Mouse (Mus musculus) MEL (cell line): ENCODE measurements around the gene Rapgef4. TPM values are rescaled to one million over a fixed set of nuclear protein-coding genes. Genes with fewer than 3 reads are reported as not detected.

Experiments
- DNase-seq: peaks from one replicate; pipeline ENCODE4 v3.0.0; 2011; ENCODE audit warnings: low read depth, low spot score
- H3K27ac ChIP-seq: 2 replicates; pipeline ENCODE4 v1.5.1; 2012; ENCODE audit warnings: low read depth, mild to moderate bottlenecking, control low read depth, low read length, moderate library complexity; ENCODE audit not compliant: control insufficient read depth
- H3K27me3 ChIP-seq, 2 experiments: fragments of 150-350 bp in 1 of 2; sonication (generic) in 1 of 2; 2 replicates each; pipeline ENCODE4 v1.6.1; 2012; ENCODE audit warnings: low read length in 2 of 2, mild to moderate bottlenecking in 2 of 2, improper control_type of control experiment in 1 of 2, moderate library complexity in 1 of 2; ENCODE audit not compliant: insufficient read depth in 2 of 2, control insufficient read depth in 1 of 2
- H3K36me3 ChIP-seq, 2 experiments: 2 replicates each; pipeline ENCODE4 v1.6.1; 2012 to 2014; ENCODE audit warnings: low read length in 2 of 2, improper control_type of control experiment in 1 of 2, inconsistent platforms in 1 of 2, mild to moderate bottlenecking in 1 of 2; ENCODE audit not compliant: insufficient read depth in 2 of 2, control insufficient read depth in 1 of 2
- H3K4me1 ChIP-seq, 2 experiments: fragments of 150-350 bp in 1 of 2; sonication (generic) in 1 of 2; 2 replicates each; pipeline ENCODE4 v1.6.1; 2012; ENCODE audit warnings: low read length in 2 of 2, improper control_type of control experiment in 1 of 2, mild to moderate bottlenecking in 1 of 2; ENCODE audit not compliant: insufficient read depth in 2 of 2, control insufficient read depth in 1 of 2
- H3K4me3 ChIP-seq, 2 experiments: fragments of 150-350 bp in 1 of 2; sonication (generic) in 1 of 2; 2 replicates each; pipeline ENCODE4 v1.5.1; 2012; ENCODE audit warnings: low read depth in 2 of 2, low read length in 2 of 2, mild to moderate bottlenecking in 2 of 2, moderate library complexity in 2 of 2, control low read depth in 1 of 2, improper control_type of control experiment in 1 of 2; ENCODE audit not compliant: control insufficient read depth in 1 of 2, insufficient read depth in 1 of 2
- H3K79me2 ChIP-seq: 2 replicates; pipeline ENCODE4 v1.6.1; 2012; ENCODE audit warnings: mild to moderate bottlenecking, low read length, moderate library complexity; ENCODE audit not compliant: control insufficient read depth, poor library complexity, insufficient read depth
- H3K9ac ChIP-seq: 2 replicates; pipeline ENCODE4 v1.6.1; 2012; ENCODE audit warnings: low read depth, mild to moderate bottlenecking, control low read depth, low read length, moderate library complexity; ENCODE audit not compliant: control insufficient read depth, poor library complexity, severe bottlenecking
- H3K9me3 ChIP-seq: fragments of 150-350 bp; sonication (generic); replicated peaks from 2 replicates; pipeline ENCODE4 v1.6.1; 2012; ENCODE audit warnings: mild to moderate bottlenecking, low read length, improper control_type of control experiment, moderate library complexity; ENCODE audit not compliant: insufficient read depth
- BHLHE40 ChIP-seq: IDR thresholded peaks from 2 replicates; pipeline ENCODE4 v1.6.1; 2012; ENCODE audit warnings: low read depth, mild to moderate bottlenecking, inconsistent platforms, low read length, improper control_type of control experiment, borderline replicate concordance
- CHD1 ChIP-seq: IDR thresholded peaks from 2 replicates; pipeline ENCODE4 v1.6.1; 2012; ENCODE audit warnings: low read depth, mild to moderate bottlenecking, inconsistent platforms, low read length, improper control_type of control experiment
- CHD2 ChIP-seq: IDR thresholded peaks from 2 replicates; pipeline ENCODE4 v1.6.1; 2011; ENCODE audit warnings: low read length, improper control_type of control experiment
- GATA1 ChIP-seq: IDR thresholded peaks from 2 replicates; pipeline ENCODE4 v1.6.1; 2011; ENCODE audit warnings: low read depth, low read length, improper control_type of control experiment
- KAT2A ChIP-seq: conservative IDR thresholded peaks from 2 replicates; pipeline ENCODE4 v1.6.1; 2012; ENCODE audit warnings: low read depth, low read length, improper control_type of control experiment, inconsistent platforms
- MAX ChIP-seq: IDR thresholded peaks from 2 replicates; pipeline ENCODE4 v1.6.1; 2011; ENCODE audit warnings: low read length, improper control_type of control experiment
- MYB ChIP-seq: IDR thresholded peaks from 2 replicates; pipeline ENCODE4 v1.6.1; 2011; ENCODE audit warnings: mild to moderate bottlenecking, low read depth, low read length, improper control_type of control experiment
- MYC ChIP-seq: IDR thresholded peaks from 2 replicates; pipeline ENCODE4 v1.6.1; 2011; ENCODE audit warnings: low read depth, mild to moderate bottlenecking, low read length, improper control_type of control experiment, moderate library complexity
- NRF1 ChIP-seq: IDR thresholded peaks from 2 replicates; pipeline ENCODE4 v1.6.1; 2014; ENCODE audit warnings: low read depth, mild to moderate bottlenecking, inconsistent platforms, low read length, improper control_type of control experiment, moderate library complexity; ENCODE audit not compliant: poor library complexity, insufficient read depth, severe bottlenecking
- POLR2AphosphoS5 ChIP-seq: IDR thresholded peaks from 2 replicates; pipeline ENCODE4 v1.6.1; 2012; ENCODE audit warnings: low read depth, borderline replicate concordance, mild to moderate bottlenecking, inconsistent platforms, low read length, moderate library complexity, mixed read lengths
- TBP ChIP-seq: IDR thresholded peaks from 2 replicates; pipeline ENCODE4 v1.8.0; 2011; ENCODE audit warnings: low read depth, low read length, improper control_type of control experiment
- ZC3H11A ChIP-seq: IDR thresholded peaks from 2 replicates; pipeline ENCODE4 v1.6.1; 2012; ENCODE audit warnings: low read depth, mild to moderate bottlenecking, inconsistent platforms, low read length, improper control_type of control experiment
- ZKSCAN1 ChIP-seq: IDR thresholded peaks from 2 replicates; pipeline ENCODE4 v1.6.1; 2012; ENCODE audit warnings: low read depth, mild to moderate bottlenecking, inconsistent platforms, low read length, improper control_type of control experiment, moderate library complexity
- polyA plus RNA-seq, 2 experiments: library from polyadenylated mRNA; stranded (reverse) in 1 of 2; unstranded in 1 of 2; fragments of >175 nt in 1 of 2; fragments of >200 nt in 1 of 2; gene quantifications; 2 replicates each; pipeline versions ENCODE4 v1.2.1 to v1.2.4; 2012; ENCODE audit warnings: low replicate concordance in 2 of 2, low read depth in 1 of 2; ENCODE audit not compliant: insufficient read length in 2 of 2, insufficient read depth in 1 of 2, missing spikeins in 1 of 2
- total RNA-seq: library from RNA; depleted of rRNA; stranded (reverse); fragments of 300-350 nt; gene quantifications from 2 replicates; pipeline ENCODE4 v1.2.3, GENCODE M21; 2012; rRNA removed

Rapgef4 gene
- total and polyA plus RNA-seq, 3 experiments: not detected

DNA sequence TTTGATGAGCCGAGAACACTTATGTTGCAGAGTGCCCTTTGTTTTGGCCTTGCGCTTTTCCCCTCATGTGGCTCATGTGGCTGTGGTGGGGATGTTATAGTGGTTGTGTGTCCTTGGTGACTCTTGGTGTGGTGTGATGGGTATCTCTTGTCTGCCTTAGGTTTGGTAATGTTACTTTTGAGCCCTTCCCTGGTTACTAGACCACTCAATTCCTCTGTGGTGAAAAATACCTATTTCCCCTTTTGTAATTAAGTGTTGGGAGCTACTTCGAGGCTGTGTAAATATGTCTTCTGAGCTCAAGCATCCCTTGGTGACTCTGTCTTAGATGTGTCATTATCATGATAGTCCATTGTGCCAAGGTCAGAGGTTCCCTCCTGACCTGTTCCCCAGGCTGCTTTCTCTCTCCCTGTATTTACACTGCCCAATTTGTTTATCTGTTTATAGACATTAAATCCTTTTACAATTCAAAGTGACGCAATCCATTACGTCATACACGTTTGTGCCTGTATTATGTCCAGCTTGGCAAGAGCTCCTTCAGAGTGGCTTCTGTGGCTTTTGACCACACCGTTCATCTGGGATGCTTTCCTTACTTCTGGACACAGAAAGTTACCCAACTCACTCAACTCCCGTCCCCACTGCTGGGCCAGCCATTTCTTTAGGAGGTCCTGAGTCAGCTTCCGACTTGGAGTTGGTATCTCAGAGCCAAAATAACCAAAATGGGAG is 320.3 kb downstream of the Rapgef4 start:
- no peaks in the 10 kb centered on the region for H3K36me3 ChIP-seq
- H3K4me3 ChIP-seq: no peak overlapping the region
- H3K27ac ChIP-seq: no peak overlapping the region
- no peaks in the 10 kb centered on the region for H3K4me1 ChIP-seq
- no peaks in the 10 kb centered on the region for H3K27me3 ChIP-seq
- H3K9me3 ChIP-seq: no peaks in the 10 kb centered on the region
- TF ChIP-seq MAX: no peak
- TF ChIP-seq TBP: no peak
- no peak for TF ChIP-seq KAT2A
- no peak for DNase-seq
- H3K9ac ChIP-seq: no peak overlapping the region
- no peaks in the 10 kb centered on the region for H3K79me2 ChIP-seq

DNA sequence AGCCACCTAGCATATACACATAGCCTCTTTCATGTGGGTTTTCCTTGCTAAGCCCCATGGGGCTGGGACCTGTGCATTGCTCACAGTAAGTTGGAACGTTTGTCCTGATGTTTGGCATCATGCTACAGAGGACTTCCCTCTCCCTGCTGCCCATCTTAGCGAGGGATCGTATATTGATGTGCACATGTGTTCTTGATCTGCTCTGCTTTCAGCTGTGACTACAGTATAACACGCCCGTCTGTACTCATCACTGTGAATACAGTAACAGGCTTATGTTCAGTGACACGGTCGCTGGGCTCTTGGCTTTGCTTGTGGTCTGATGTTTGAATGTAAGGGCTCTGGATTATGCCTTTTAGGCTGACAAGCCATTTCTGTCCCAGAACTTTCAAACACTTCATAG is 324.7 kb downstream of the Rapgef4 start:
- peaks cover 0 to 2% of the 10 kb centered on the region in 2 experiments; a peak in 1 of 4 replicates for H3K36me3 ChIP-seq
- TF ChIP-seq GATA1: no peak
- no peak for TF ChIP-seq CHD2
- TF ChIP-seq ZC3H11A: no peak
- TF ChIP-seq POLR2AphosphoS5: no peak
- no peak for TF ChIP-seq BHLHE40
- TF ChIP-seq MYB: no peak
- TF ChIP-seq MAX: no peak
- TF ChIP-seq NRF1: no peak
- no peak for TF ChIP-seq ZKSCAN1
- no peak for TF ChIP-seq CHD1
- no peak for TF ChIP-seq MYC

More for the DNA sequence above, 324.7 kb downstream of the Rapgef4 start:
- no peak overlapping the region for H3K27ac ChIP-seq
- H3K4me1 ChIP-seq: no peaks in the 10 kb centered on the region
- H3K79me2 ChIP-seq: no peaks in the 10 kb centered on the region
- no peak overlapping the region for H3K9ac ChIP-seq
- no peaks in the 10 kb centered on the region for H3K27me3 ChIP-seq
- H3K9me3 ChIP-seq: no peaks in the 10 kb centered on the region
- DNase-seq: no peak
- no peak overlapping the region for H3K4me3 ChIP-seq

Other genes with a start within 250 kb of the Rapgef4 start
- gene Itga6, start 235.6 kb upstream of the Rapgef4 start, total RNA-seq: 1.0 and 2.1 TPM in 2 replicates
- gene Itga6, start 235.6 kb upstream of the Rapgef4 start, polyA plus RNA-seq: 1 to 10 TPM in 1 of 2 experiments, not detected in 1; 2.7 TPM
- gene Pdk1, start 108.0 kb upstream of the Rapgef4 start, total RNA-seq: 12.2 and 18.2 TPM in 2 replicates
- gene Pdk1, start 108.0 kb upstream of the Rapgef4 start, polyA plus RNA-seq: 10 to 100 TPM in 1 of 2 experiments, not detected in 1; 56.1 TPM